Comparison of ENCODE assay signal across 26 mouse cellular contexts in the genomic region with DNA sequence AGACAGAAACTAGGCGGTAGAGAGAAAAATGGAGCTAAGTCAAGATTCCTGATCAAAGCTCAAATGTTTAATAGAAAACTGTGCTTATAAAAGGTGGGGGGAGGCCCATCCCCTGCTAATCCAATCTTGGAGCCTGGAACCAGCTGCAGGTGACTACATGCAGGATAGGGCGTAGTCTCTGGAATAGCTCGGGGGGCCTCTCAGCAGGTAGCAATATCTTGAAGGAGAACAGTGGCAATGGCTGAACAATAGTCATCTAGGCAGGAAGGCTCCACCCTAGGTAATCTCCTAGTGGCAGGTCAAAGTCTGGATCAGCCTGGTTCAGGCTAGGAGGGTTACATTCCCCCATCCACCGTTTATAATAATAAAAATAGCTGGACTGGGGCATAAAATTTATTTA. TPM values are rescaled to one million over a fixed set of nuclear protein-coding genes. Genes with fewer than 3 reads are reported as not detected.
DNase-seq lines count a peak whose midpoint lies in the region.
"Had no signal": no experiment of that assay in that cellular context is flagged by ENCODE, and none has a peak within 500 bp of the region (broad histone marks: within the 10 kb centered on the region; RNA-seq: fewer than 3 reads in every experiment).

No protein-coding gene starts in this region.

- 85% methylated on average over 4 of the region's 4 CpGs for WGBS in heart, embryonic 10.5 days

- DNase-seq in heart, embryonic 10.5 days (ENCODE audit: low spot score): peak; percentile 52
- DNase-seq in heart, adult 9 months (ENCODE audit: low spot score in 2 of 2): no peak
- DNase-seq in ES-CJ7 (ENCODE audit: low read depth, low spot score) (peak; percentile 83), R1 (ENCODE audit: low read depth, low spot score) (peak; percentile 79)
- no peak for DNase-seq in kidney, postnatal 4 days
- DNase-seq in right cerebral cortex, adult 18-20 months: no peak
- DNase-seq in kidney, adult 8-10 months: no peak
- DNase-seq: adrenal gland, adult 8-10 months; adrenal gland, postnatal 14 days; adrenal gland, postnatal 36 days; cerebellum, adult 11-12 months; cerebellum, adult 2 months; cerebellum, adult 9-10 months; cerebellum, postnatal 10 days; cerebellum, postnatal 25 days; forebrain, postnatal 0 days had no signal

- H3K4me3 ChIP-seq in heart, embryonic 10.5 days: no peak overlapping the region
- H3K4me3 ChIP-seq: embryonic facial prominence, embryonic 10.5 days; embryonic facial prominence, embryonic 12.5 days; forebrain, embryonic 13.5 days; forebrain, embryonic 15.5 days had no signal

- no peaks in the 10 kb centered on the region for H3K27me3 ChIP-seq in heart, embryonic 10.5 days (ENCODE audit: insufficient read depth, poor library complexity, severe bottlenecking)
- H3K27me3 ChIP-seq: embryonic facial prominence, embryonic 12.5 days; forebrain, embryonic 13.5 days; forebrain, embryonic 15.5 days had no signal

- H3K4me1 ChIP-seq in heart, embryonic 10.5 days: no peaks in the 10 kb centered on the region
- H3K4me1 ChIP-seq: embryonic facial prominence, embryonic 10.5 days; embryonic facial prominence, embryonic 12.5 days; forebrain, embryonic 13.5 days; forebrain, embryonic 15.5 days had no signal

- no peaks in the 10 kb centered on the region for H3K36me3 ChIP-seq in heart, embryonic 10.5 days
- H3K36me3 ChIP-seq: embryonic facial prominence, embryonic 10.5 days; embryonic facial prominence, embryonic 12.5 days; forebrain, embryonic 15.5 days; G1E had no signal

- H3K27ac ChIP-seq in heart, embryonic 10.5 days: no peak overlapping the region
- H3K27ac ChIP-seq: embryonic facial prominence, embryonic 10.5 days; embryonic facial prominence, embryonic 12.5 days; forebrain, embryonic 13.5 days; forebrain, embryonic 15.5 days had no signal

- no peaks in the 10 kb centered on the region for H3K9me3 ChIP-seq in heart, embryonic 10.5 days
- H3K9me3 ChIP-seq: embryonic facial prominence, embryonic 10.5 days; embryonic facial prominence, embryonic 12.5 days; forebrain, embryonic 13.5 days; forebrain, embryonic 15.5 days; G1E had no signal

RNA-seq across cellular contexts. Expression of gene Slc7a12, which starts 34.5 kb away (rescaled TPM):
- polyA plus RNA-seq in heart, embryonic 10.5 days (2016; fragmentation: Nextera tagmentation; extraction: Ambion mirVana): not detected in 2 replicates
- polyA plus RNA-seq: activated CD4-positive, CD25-positive, alpha-beta regulatory T cell, adult 4 months; C2C12; cerebellum, adult 2 months; cortical plate, adult 2 months; embryonic facial prominence, embryonic 10.5 days; embryonic facial prominence, embryonic 12.5 days; embryonic facial prominence, embryonic 14.5 days; forebrain, embryonic 11.5 days; forebrain, embryonic 13.5 days; forebrain, embryonic 15.5 days; forebrain, postnatal 0 days; G1E had no signal

Comparison
In these comparisons a context has a peak if more than half of its experiments do, and no peak if none do; other contexts are left out.
1. DNase-seq: peak in heart, embryonic 10.5 days (single experiment), ES-CJ7 (single experiment) and R1 (single experiment); none in heart, adult 9 months (0 of 2), kidney, postnatal 4 days (0 of 2), right cerebral cortex, adult 18-20 months (single experiment) and kidney, adult 8-10 months (0 of 2).